Mouse (Mus musculus) layer of hippocampus, postnatal 25 days (tissue): ENCODE results near the gene Btbd35f2. TPM values are rescaled to one million over a fixed set of nuclear protein-coding genes. Genes with fewer than 3 reads are reported as not detected.
"Not testable (repeated sequence)": the region's sequence is repeated elsewhere in the genome, so short reads cannot be mapped to it uniquely, and the experiment has no call there.

ENCODE experiments used
- DNase-seq, 2 experiments: peaks; one replicate each; pipeline ENCODE4 v3.0.0; 2022; ENCODE audit warnings: mixed read lengths in 2 of 2, low spot score in 1 of 2; ENCODE audit errors: extremely low spot score in 1 of 2
- total RNA-seq, 2 experiments: library from RNA; stranded (reverse); gene quantifications; 2 replicates each; pipeline ENCODE4 v1.2.3; 2021

Gene Btbd35f2
- total RNA-seq: not detected

- not testable (repeated sequence) for DNase-seq
These were observed at the start of gene Btbd35f2 for GRCm38 (mm10) chrX:32278094-32278493. Btbd35f2 (plus strand) TSS chrX:32278394.

Other genes starting within 250 kb of the Btbd35f2 start
- gene Btbd35f22, start 230.6 kb upstream of the Btbd35f2 start, total RNA-seq: not detected